Mouse (Mus musculus): Measurements from ENCODE around the gene Fbxo6.
"Not testable (repeated sequence)": the region's sequence is repeated elsewhere in the genome, so short reads cannot be mapped to it uniquely, and the experiment has no call there.

The Fbxo6 gene

GRCm38 (mm10) chr4:148128241-148128640 lies 23.7 kb downstream of the Fbxo6 start:
- no peak for DNase-seq (ENCODE audit: low spot score in 2 of 2)

- DNase-seq (ENCODE audit: low spot score in 2 of 2), result no peak
These were observed 29.3 kb downstream of the Fbxo6 start for GRCm38 (mm10) chr4:148122694-148123066.

- DNase-seq (ENCODE audit: low spot score in 2 of 2), result no peak
These were observed 29.8 kb downstream of the Fbxo6 start for GRCm38 (mm10) chr4:148121982-148122693.

- peak in 1 of 2 experiments; percentile 39 for DNase-seq (ENCODE audit: low spot score in 2 of 2)
These were observed 30.6 kb downstream of the Fbxo6 start for GRCm38 (mm10) chr4:148121362-148121761.

- DNase-seq (ENCODE audit: low spot score in 2 of 2), result no peak
These were observed 31.4 kb downstream of the Fbxo6 start for GRCm38 (mm10) chr4:148120555-148120954.

GRCm38 (mm10) chr4:148119578-148119977 lies 32.4 kb downstream of the Fbxo6 start:
- not testable (repeated sequence) for DNase-seq (ENCODE audit: low spot score in 2 of 2)

GRCm38 (mm10) chr4:148117392-148117791 lies 34.5 kb downstream of the Fbxo6 start:
- DNase-seq (ENCODE audit: low spot score in 2 of 2), result no peak

- no peak for DNase-seq (ENCODE audit: low spot score in 2 of 2)
These were observed 35.3 kb downstream of the Fbxo6 start for GRCm38 (mm10) chr4:148116657-148117056.

- DNase-seq (ENCODE audit: low spot score in 2 of 2), result no peak
These were observed 36.5 kb downstream of the Fbxo6 start for GRCm38 (mm10) chr4:148115467-148115866.

GRCm38 (mm10) chr4:148114758-148115391 lies 37.1 kb downstream of the Fbxo6 start:
- DNase-seq (ENCODE audit: low spot score in 2 of 2), result peak in 1 of 2 experiments; percentile 86

- no peak for DNase-seq (ENCODE audit: low spot score in 2 of 2)
These were observed 39.4 kb downstream of the Fbxo6 start for GRCm38 (mm10) chr4:148112519-148112918.

GRCm38 (mm10) chr4:148109215-148109614 lies 42.7 kb downstream of the Fbxo6 start:
- DNase-seq (ENCODE audit: low spot score in 2 of 2), result no peak

GRCm38 (mm10) chr4:148108565-148109100 lies 43.3 kb downstream of the Fbxo6 start:
- no peak for DNase-seq (ENCODE audit: low spot score in 2 of 2)

GRCm38 (mm10) chr4:148107621-148108291 lies 44.2 kb downstream of the Fbxo6 start:
- no peak for DNase-seq (ENCODE audit: low spot score in 2 of 2)

- DNase-seq (ENCODE audit: low spot score in 2 of 2), result no peak
These were observed 47.8 kb downstream of the Fbxo6 start for GRCm38 (mm10) chr4:148104146-148104545.

- DNase-seq (ENCODE audit: low spot score in 2 of 2), result peak in 1 of 2 experiments; percentile 71
These were observed 50.0 kb downstream of the Fbxo6 start for GRCm38 (mm10) chr4:148101801-148102527.

GRCm38 (mm10) chr4:148098666-148099065 lies 53.3 kb downstream of the Fbxo6 start:
- DNase-seq (ENCODE audit: low spot score in 2 of 2), result no peak

- no peak for DNase-seq (ENCODE audit: low spot score in 2 of 2)
These were observed 54.0 kb downstream of the Fbxo6 start for GRCm38 (mm10) chr4:148097936-148098335.
